Mouse (Mus musculus) forebrain, embryonic 13.5 days (tissue): Measurements from ENCODE around the gene Gm12253. TPM values are rescaled to one million over a fixed set of nuclear protein-coding genes. Genes with fewer than 3 reads are reported as not detected.
A peak's percentile ranks its signal among the peaks of the same experiment; 100 is the strongest.

Source experiments
- ATAC-seq: fragments of 200-750 bp; cut with Nextera tagmentation; 2 replicates; pipeline ENCODE4 v1.8.0; 2017
- H3K27ac ChIP-seq: fragments of 300-500 bp; sonication (generic); 2 replicates; pipeline ENCODE4 v1.5.1; 2015; ENCODE audit warnings: inconsistent platforms, mild to moderate bottlenecking, moderate library complexity
- H3K27me3 ChIP-seq: fragments of 300-500 bp; sonication (generic); 2 replicates; pipeline ENCODE4 v1.6.1; 2015; ENCODE audit warnings: mild to moderate bottlenecking, inconsistent platforms
- H3K36me3 ChIP-seq: fragments of 300-500 bp; sonication (generic); 2 replicates; pipeline ENCODE4 v1.6.1; 2015; ENCODE audit warnings: mild to moderate bottlenecking, inconsistent platforms; ENCODE audit not compliant: poor library complexity, severe bottlenecking
- H3K4me1 ChIP-seq: fragments of 300-500 bp; sonication (generic); 2 replicates; pipeline ENCODE4 v1.6.1; 2015; ENCODE audit warnings: inconsistent platforms
- H3K4me2 ChIP-seq: fragments of 300-500 bp; sonication (generic); 2 replicates; pipeline ENCODE4 v1.6.1; 2015; ENCODE audit warnings: inconsistent platforms, mild to moderate bottlenecking, moderate library complexity
- H3K4me3 ChIP-seq: fragments of 300-500 bp; sonication (generic); 2 replicates; pipeline ENCODE4 v1.5.1; 2015; ENCODE audit warnings: mild to moderate bottlenecking, inconsistent platforms
- H3K9ac ChIP-seq: fragments of 300-500 bp; sonication (generic); 2 replicates; pipeline ENCODE4 v1.6.1; 2015; ENCODE audit warnings: mild to moderate bottlenecking, inconsistent platforms
- H3K9me3 ChIP-seq: fragments of 300-500 bp; sonication (generic); replicated peaks from 2 replicates; pipeline ENCODE4 v1.6.1; 2016; ENCODE audit warnings: inconsistent platforms
- WGBS: fragments of 180-500 bp; shearing (Covaris S2); methylation state at CpG from one replicate; pipeline ENCODE4 v1.1.7; 2015; 5-methylcytosine and 5-hydroxymethylcytosine counted together
- polyA plus RNA-seq: library from polyadenylated mRNA; unstranded; fragments of >200 nt; fragmentation: Nextera tagmentation; extraction: Ambion mirVana; gene quantifications from 2 replicates; pipeline ENCODE4 v1.2.1, GENCODE M21; 2015

Gm12253 gene
- not detected in 2 replicates for polyA plus RNA-seq

- Histone ChIP-seq H3K9me3 (no peaks in the 10 kb centered on the region), H3K9ac (no peak within 1 kb of the TSS), H3K27ac (no peak within 1 kb of the TSS), H3K4me1 (no peaks in the 10 kb centered on the region), H3K4me3 (no peak within 1 kb of the TSS), H3K27me3 (no peaks in the 10 kb centered on the region), H3K4me2 (no peak within 1 kb of the TSS), H3K36me3 (no peaks in the 10 kb centered on the region)
- no peak for ATAC-seq
- WGBS = 90% methylated on average over 3 of the region's 3 CpGs
Measured at GRCm38 (mm10) chr11:58432259-58432658, at the start of gene Gm12253. Gene Gm12253, plus strand, starts transcription at chr11:58432559.

DNA sequence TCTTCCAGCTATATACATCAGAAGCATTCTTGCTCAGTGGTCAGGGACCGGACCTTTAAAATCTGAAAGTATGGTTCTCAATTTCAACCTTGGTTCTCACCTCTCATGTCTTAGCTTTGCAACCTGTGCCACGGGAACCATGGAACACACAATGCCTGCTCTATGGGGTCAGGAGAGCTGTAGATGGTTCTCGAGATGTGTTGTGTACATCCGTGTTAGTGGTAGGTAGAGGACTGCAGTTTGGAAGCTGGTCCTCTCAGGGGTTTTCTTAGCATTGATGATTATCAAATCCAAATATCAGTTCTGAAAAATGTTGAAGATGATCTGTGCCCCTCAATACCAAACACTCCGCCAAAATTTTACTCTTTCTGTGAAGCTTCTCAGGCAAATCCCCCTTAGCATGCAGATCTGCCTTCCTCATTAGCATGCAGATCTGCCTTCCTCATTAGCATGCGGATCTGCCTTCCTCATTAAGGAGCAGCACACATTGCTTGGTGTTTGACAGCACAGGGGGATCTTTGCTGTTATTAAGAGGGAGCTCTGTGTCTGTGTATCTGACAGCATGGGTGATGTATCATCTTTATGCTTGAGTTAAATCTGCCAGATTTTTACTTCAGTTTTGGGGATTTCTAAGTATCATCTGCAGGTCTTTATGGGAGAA is 32.2 kb upstream of the Gm12253 start:
- Histone ChIP-seq H3K36me3 (no peaks in the 10 kb centered on the region), H3K9me3 (no peaks in the 10 kb centered on the region), H3K4me1 (peaks cover 22% of the 10 kb centered on the region), H3K9ac (no peak overlapping the region), H3K4me3 (no peak overlapping the region), H3K27ac (peak overlapping the region; percentile 74), H3K27me3 (no peaks in the 10 kb centered on the region), H3K4me2 (peak overlapping the region; percentile 26)
- peak; percentile 96 for ATAC-seq
- WGBS = 32% methylated on average over 6 of the region's 6 CpGs

DNA sequence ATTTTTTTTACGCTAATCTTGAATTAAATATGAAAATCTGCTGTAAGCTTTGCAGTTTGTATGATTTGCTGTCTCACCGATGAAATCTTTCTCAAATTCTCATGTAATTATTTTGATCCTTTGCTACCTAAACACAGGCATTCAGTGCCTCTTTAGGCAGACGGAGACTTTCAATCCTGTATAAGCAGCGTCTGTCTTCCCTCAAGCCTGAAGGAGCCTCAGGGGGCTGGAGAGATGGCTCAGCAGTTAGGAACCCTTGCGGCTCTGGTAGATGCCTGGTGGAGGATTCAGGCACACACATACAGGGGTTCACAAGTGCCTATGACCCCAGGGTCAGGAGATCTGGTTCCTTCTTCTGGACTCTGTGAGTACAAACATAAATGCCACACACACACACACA is 31.7 kb upstream of the Gm12253 start:
- Histone ChIP-seq H3K36me3 (no peaks in the 10 kb centered on the region), H3K4me1 (peaks cover 22% of the 10 kb centered on the region), H3K4me3 (no peak overlapping the region), H3K27me3 (no peaks in the 10 kb centered on the region), H3K9me3 (no peaks in the 10 kb centered on the region), H3K27ac (peak overlapping the region; percentile 74), H3K9ac (peak overlapping the region; percentile 5; the same call in 1 of the 2 replicates), H3K4me2 (peak overlapping the region; percentile 26)
- peak; percentile 75; the same call in 1 of the 2 replicates for ATAC-seq
- WGBS = 29% methylated on average over 5 of the region's 5 CpGs

GRCm38 (mm10) chr11:58408066-58408465 is 24.3 kb upstream of the Gm12253 start:
- H3K4me2 ChIP-seq = no peak overlapping the region
- H3K27ac ChIP-seq = no peak overlapping the region
- no peak overlapping the region for H3K9ac ChIP-seq
- H3K36me3 ChIP-seq = no peaks in the 10 kb centered on the region
- H3K27me3 ChIP-seq = no peaks in the 10 kb centered on the region
- no peaks in the 10 kb centered on the region for H3K4me1 ChIP-seq
- no peaks in the 10 kb centered on the region for H3K9me3 ChIP-seq
- WGBS = 48% methylated on average over 3 of the region's 3 CpGs
- ATAC-seq = no peak
- no peak overlapping the region for H3K4me3 ChIP-seq

- no peaks in the 10 kb centered on the region for H3K9me3 ChIP-seq
- no peaks in the 10 kb centered on the region for H3K4me1 ChIP-seq
- no peak overlapping the region for H3K4me2 ChIP-seq
- ATAC-seq = no peak
- H3K9ac ChIP-seq = no peak overlapping the region
- no peak overlapping the region for H3K4me3 ChIP-seq
- no peak overlapping the region for H3K27ac ChIP-seq
- WGBS = 78% methylated on average over 3 of the region's 3 CpGs
- no peaks in the 10 kb centered on the region for H3K36me3 ChIP-seq
- no peaks in the 10 kb centered on the region for H3K27me3 ChIP-seq
Measured at GRCm38 (mm10) chr11:58418336-58418735, 14.0 kb upstream of the Gm12253 start.

DNA sequence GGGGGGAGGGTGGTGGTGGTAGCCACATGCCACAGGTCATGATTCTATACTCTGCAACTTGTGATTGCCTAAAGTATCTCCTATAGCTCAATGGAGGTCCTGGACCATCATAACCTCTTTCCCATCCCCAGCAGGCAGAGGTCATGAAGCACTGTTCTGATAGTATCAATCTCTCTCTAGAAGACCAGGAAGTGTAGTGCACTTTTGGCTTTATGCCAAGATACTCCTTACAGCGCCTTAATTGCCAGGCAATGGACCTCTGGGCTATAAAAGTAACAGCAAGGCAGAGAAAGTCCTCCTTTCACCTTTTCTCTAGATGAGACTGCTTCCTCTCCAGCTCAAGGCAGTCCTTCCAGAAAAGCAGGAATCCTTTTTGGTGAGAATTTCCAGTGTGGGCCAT is 11.5 kb upstream of the Gm12253 start, which contains the start of gene 1810065E05Rik:
Gene 1810065E05Rik, plus strand, starts transcription at position 297 of the 400 bp plus-strand sequence.
- Histone ChIP-seq H3K9ac (no peak within 1 kb of the TSS), H3K36me3 (no peaks in the 10 kb centered on the region), H3K4me1 (no peaks in the 10 kb centered on the region), H3K4me3 (no peak within 1 kb of the TSS), H3K27ac (no peak within 1 kb of the TSS), H3K4me2 (no peak within 1 kb of the TSS), H3K9me3 (no peaks in the 10 kb centered on the region), H3K27me3 (no peaks in the 10 kb centered on the region)
- no peak for ATAC-seq
- WGBS = 75% methylated on average over 1 of the region's 1 CpGs

DNA sequence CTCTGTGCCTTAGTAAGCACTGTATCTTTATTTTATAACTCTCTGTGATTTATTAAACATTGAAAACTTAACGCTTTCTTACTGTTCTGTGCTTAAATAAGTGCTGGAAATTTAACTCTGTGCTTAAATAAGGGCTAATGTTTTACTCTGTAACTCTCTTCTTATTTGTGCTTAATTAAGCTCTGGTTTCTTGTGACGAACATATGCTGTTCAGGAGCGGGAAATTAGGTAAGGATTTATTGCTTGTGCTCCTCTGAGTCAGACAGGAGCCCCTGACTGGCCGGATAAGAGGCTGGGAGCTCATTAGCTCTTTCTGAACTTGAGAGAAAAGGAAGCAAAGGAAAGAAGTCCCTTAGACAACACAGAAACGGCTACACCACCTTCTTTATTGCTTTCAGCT is 5.5 kb downstream of the Gm12253 start:
- H3K27ac ChIP-seq = no peak overlapping the region
- WGBS = 30% methylated on average over 5 of the region's 5 CpGs
- no peak overlapping the region for H3K4me3 ChIP-seq
- no peak overlapping the region for H3K4me2 ChIP-seq
- H3K4me1 ChIP-seq = 0 out of 2 replicates have a peak, but pooled peaks cover 5% of the 10 kb centered on the region
- no peak overlapping the region for H3K9ac ChIP-seq
- no peaks in the 10 kb centered on the region for H3K9me3 ChIP-seq
- no peak for ATAC-seq
- H3K27me3 ChIP-seq = no peaks in the 10 kb centered on the region
- no peaks in the 10 kb centered on the region for H3K36me3 ChIP-seq

DNA sequence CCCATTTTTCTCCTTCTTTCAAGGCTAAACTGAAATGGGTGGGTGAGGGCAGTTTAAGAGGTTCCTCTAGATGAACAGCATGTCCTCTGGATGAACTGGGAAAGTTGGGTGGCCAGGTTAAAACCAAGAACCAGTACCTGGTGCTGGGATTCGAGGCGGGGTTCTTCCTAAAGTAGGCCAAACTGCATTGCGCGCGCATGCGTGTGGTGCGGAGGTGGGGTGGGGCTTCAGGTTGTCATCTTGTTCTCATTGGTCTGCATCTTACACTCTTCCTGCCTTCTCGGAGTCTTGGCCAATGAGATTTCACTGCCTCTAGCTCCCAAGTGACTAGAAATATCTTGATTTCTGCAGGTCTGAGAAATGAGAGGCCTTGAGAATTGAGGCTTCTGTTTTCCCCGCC is 20.4 kb downstream of the Gm12253 start, which contains the start of gene Lypd9:
Gene Lypd9, minus strand, starts transcription at position 165 of the 400 bp plus-strand sequence.
- Histone ChIP-seq H3K4me2 (no peak within 1 kb of the TSS), H3K27ac (no peak within 1 kb of the TSS), H3K4me3 (no peak within 1 kb of the TSS), H3K9ac (no peak within 1 kb of the TSS), H3K4me1 (no peaks in the 10 kb centered on the region), H3K36me3 (no peaks in the 10 kb centered on the region), H3K27me3 (no peaks in the 10 kb centered on the region), H3K9me3 (peaks cover 10% of the 10 kb centered on the region; the same call in 1 of the 2 replicates)
- no peak for ATAC-seq
- 96% methylated on average over 9 of the region's 9 CpGs for WGBS

DNA sequence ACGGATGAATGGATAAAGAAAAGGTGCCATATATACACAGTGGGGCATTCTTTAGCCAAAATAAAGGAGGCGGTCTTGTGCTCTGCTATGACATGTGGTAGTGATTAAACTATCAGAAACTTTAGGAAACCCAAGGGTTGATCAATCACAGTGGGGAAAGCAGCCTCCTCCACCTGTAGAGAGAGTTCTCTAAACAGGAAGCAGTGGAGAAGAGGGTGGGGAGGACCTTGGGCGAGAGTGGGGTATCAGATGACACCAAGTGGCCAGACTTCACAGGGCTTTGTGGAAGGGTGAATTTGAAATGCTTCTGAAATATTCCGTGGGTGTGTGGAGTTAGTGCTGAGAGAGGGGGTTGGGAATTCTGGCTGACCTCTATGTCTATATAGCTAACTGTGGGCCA is 21.2 kb downstream of the Gm12253 start:
- WGBS = 72% methylated on average over 4 of the region's 4 CpGs
- no peaks in the 10 kb centered on the region for H3K27me3 ChIP-seq
- no peak overlapping the region for H3K4me2 ChIP-seq
- H3K4me1 ChIP-seq = no peaks in the 10 kb centered on the region
- peaks cover 4% of the 10 kb centered on the region; the same call in 1 of the 2 replicates for H3K9me3 ChIP-seq
- no peak overlapping the region for H3K9ac ChIP-seq
- H3K36me3 ChIP-seq = no peaks in the 10 kb centered on the region
- H3K27ac ChIP-seq = no peak overlapping the region
- no peak overlapping the region for H3K4me3 ChIP-seq
- ATAC-seq = no peak

DNA sequence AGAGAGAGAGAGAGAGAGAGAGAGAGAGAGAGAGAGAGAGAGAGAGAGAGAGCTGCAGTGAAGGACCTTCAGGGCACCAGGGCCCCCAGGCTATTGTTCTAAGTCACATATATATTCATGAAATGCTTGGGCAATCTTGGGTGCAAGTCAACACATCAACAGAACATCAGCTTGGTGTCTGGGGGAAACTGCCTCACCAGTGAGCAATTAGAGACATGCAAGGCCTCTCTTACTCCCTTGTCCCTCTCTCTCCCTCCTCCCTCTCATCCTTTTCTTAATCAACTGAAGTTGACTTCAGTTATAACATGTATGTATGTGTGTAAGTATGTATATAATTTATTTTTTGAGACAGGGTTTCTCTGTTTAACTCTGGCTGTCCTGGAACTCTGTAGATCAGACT is 29.8 kb downstream of the Gm12253 start, which contains the start of gene Olfr30:
Gene Olfr30, minus strand, starts transcription at position 101 of the 400 bp plus-strand sequence.
- H3K27ac ChIP-seq = no peak within 1 kb of the TSS
- H3K9me3 ChIP-seq = no peaks in the 10 kb centered on the region
- H3K4me3 ChIP-seq = no peak within 1 kb of the TSS
- no peaks in the 10 kb centered on the region for H3K4me1 ChIP-seq
- no peak within 1 kb of the TSS for H3K9ac ChIP-seq
- no peak for ATAC-seq
- H3K27me3 ChIP-seq = no peaks in the 10 kb centered on the region
- no peak within 1 kb of the TSS for H3K4me2 ChIP-seq
- H3K36me3 ChIP-seq = no peaks in the 10 kb centered on the region
